Mouse (Mus musculus) kidney, postnatal 14 days (tissue): ENCODE results near the gene Slc4a4.

ENCODE experiments used
- DNase-seq: peaks from one replicate; pipeline ENCODE4 v3.0.0; 2022; ENCODE audit warnings: mixed read lengths

Gene Slc4a4

GRCm38 (mm10) chr5:89198501-89198900 lies 311.9 kb downstream of the Slc4a4 start:
- DNase-seq = no peak

- DNase-seq = no peak
These were observed 323.5 kb downstream of the Slc4a4 start for GRCm38 (mm10) chr5:89209973-89210703.

DNA sequence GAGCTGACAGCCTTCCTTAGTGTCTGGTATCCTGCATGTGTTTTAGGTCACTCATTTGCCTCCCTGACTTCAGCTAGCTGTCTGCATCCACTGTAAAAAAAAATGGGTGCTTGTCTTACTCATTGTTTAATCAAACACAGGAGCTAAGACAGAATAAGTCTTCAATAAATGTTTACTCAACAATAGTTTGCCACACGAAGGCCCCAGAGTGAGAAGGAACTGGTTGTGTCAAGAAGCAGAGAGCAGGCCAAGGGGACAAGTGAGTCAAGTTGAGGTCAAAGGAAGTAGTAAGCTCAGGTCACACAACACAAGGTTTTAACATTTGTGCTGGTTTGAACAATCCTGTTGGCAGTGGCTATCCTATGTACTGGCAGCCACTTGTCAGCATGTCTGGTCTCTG lies 324.4 kb downstream of the Slc4a4 start:
- DNase-seq = no peak

DNA sequence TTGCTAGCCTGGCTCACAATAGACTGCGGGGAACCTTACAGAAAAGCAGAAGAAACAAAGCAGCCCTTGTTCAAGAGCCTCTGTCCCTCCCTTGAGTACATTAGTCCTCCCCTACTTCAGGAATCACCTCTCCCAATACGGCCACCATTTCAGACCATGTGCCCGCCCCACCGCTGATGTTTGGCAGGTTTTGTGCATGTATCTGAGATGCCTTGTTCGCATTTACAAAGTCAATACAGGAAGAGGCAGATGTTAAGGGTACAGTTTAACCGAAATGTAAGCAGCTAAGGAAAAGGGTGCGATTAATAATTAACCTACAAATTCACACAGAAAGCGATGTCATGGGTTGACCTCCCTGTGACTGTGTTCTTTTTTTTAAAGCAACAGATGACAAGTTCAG lies 331.6 kb downstream of the Slc4a4 start:
- DNase-seq = peak; percentile 56

DNA sequence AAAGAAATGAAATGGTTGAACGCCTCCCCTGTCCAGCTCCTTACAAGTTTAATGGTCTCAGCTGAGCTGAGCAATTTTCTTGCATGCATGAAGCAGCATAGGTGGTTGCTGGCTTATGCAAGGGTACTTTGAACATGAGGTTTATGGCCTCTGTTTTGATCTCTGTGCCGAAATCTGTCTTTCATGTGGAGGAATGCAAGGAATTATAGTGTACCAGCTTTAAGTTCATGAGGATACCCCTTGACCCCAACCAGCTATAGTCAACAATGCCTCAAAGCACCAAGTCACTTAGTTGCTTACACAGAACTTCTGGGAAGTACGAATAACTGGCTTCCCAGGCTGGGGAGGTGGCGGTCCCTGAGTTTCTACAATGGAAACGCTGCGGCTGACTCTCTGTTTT lies 332.1 kb downstream of the Slc4a4 start:
- no peak for DNase-seq

DNA sequence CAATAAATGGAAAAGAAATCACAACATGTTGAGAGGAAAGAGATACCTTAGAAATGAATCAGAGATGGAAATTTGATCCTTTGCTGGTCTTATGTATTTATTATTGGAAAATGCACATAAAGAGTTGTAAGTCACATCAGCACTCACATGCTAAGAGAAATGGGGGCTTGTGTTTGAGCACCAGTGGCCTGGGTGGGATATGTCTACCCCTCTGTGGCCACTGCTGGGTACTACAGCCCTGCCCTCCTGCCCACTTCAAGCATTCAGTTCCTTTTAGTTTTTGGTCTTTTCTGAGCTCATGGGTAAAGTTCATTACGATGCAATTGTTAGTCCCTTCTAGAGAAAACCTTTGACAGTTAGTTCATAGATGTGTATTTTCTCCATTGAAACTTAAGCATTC lies 335.0 kb downstream of the Slc4a4 start:
- DNase-seq = peak; percentile 41

DNA sequence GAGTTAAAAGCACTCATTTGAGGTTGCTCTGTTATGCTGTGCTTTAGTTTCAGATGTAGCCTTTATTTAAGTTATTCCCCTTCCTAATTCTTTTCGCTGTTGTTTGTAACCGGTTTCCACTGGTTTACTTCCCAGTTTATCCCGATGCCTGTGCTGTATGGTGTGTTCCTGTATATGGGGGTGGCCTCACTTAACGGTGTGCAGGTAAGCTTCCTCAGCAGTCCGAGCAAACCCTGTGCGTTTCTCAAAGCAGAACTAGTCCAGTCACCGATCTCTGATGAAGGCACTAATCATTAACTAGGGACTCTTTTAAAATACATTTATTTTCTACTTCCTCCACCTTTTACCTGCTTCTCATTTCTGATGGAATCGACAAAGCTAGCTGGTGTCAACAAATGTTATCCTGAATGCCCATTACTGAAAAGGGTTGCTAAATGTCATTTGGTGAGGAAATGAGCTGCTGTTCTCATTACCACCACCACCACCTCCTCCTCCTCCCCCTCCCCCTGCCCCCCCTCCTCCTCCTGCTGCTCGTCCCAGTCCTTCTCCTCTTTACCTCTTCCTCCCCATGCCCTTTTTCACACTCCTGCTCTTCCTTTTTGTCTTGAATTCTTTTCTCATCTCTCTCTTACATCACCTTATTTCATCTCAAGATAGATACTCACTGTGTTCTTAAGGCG lies 336.6 kb downstream of the Slc4a4 start:
- no peak for DNase-seq

- DNase-seq = peak; percentile 44
These were observed 337.2 kb downstream of the Slc4a4 start for GRCm38 (mm10) chr5:89223744-89224368.

- DNase-seq = no peak
These were observed 341.3 kb downstream of the Slc4a4 start for GRCm38 (mm10) chr5:89227948-89228347.

DNA sequence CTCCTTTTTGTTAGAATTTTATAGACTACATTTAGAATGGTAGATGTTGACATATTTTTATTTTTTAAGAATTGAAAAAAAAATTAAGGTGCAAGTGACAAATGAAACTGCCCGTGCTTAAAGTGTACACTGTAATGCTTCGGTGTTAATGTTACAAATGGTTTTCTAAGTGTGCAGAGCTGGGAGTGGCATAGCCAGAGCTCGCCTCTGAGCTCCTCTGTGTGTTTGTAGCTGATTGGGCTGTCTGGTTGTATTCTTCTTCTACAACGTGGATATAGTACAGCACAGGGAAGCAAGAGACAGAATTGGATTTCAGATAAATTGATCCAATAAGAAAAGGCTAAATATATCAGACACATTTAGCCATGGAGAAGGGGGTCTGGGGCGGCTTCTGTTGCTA lies 343.0 kb downstream of the Slc4a4 start:
- DNase-seq = no peak

DNA sequence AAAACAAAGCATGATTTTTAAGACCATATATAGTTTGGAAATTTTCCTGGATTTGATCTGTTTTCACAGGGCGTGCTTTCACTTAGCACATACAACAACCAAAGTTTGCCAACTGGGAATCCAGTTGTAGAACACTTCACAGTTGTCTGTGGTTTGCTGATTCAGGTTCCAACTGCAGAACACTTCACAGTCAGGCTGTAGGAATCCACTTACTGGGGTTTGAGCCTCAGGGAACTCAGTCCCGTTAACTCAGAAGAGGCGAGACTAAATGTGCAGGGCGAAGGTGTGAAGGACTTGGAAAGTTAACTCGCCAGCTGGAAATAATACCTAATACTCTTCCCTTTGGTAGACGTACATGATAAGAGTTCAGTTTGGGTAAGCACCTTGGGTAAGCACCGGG lies 345.7 kb downstream of the Slc4a4 start:
- DNase-seq = no peak

DNA sequence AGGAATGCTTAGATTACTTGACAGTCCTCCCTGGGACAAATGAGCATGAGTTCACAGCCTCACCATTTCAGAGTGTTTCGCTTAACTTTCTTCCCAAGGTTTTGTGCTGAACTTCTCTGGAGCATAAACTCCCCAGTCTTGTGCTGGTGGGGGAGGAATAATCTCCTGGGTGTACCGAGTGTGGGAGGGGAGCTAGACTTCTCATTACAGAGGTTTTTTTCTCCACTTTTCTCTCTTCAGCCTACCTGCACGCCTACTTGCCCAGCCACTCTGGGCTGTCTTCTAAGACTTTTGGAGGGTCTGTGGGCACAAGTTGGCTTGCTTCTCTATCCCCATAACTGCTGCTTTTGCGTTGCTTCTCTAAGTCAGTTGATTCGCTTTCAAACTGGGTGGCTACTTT lies 365.2 kb downstream of the Slc4a4 start:
- no peak for DNase-seq

GRCm38 (mm10) chr5:89259804-89260492 lies 373.3 kb downstream of the Slc4a4 start:
- DNase-seq = peak; percentile 32

DNA sequence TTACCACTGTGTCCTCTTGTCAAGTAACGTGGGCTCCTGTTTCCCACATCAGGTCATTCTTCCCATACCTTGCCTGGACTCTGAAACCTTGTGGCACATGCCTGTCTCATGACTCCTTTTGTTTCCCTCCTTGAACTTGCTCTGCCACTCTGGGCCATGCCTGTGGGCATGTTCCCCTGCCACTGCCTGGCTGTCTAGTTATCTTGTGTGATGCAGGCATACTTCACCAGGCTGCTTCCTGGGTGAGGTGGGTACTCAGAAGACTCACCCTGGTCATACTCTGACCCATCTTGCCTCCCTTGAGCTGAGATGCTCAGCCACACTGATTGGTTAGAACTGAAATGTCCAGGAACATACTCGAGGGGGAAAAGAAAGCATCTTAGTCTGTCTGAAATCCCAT lies 390.4 kb downstream of the Slc4a4 start:
- DNase-seq = no peak

GRCm38 (mm10) chr5:89277616-89278015 lies 391.0 kb downstream of the Slc4a4 start:
- peak; percentile 65 for DNase-seq

DNA sequence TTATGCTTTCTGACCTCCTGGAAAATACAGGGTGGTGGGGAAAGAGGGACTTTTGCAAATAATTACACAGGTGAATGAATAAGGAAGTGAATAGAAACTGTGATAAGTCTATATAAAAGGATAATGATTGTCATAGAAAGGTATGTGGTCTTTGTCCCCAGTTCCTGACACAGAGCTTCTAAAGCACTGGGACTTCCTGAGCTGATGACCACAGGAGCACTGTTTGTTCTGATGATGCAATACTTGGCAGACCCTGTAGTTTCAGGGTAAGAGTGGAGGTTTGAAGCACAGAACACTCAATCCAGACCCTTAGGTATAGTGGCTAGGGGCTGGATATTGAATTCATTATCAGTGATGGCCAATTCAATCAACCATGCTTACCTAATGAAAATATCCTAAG lies 391.7 kb downstream of the Slc4a4 start:
- no peak for DNase-seq

DNA sequence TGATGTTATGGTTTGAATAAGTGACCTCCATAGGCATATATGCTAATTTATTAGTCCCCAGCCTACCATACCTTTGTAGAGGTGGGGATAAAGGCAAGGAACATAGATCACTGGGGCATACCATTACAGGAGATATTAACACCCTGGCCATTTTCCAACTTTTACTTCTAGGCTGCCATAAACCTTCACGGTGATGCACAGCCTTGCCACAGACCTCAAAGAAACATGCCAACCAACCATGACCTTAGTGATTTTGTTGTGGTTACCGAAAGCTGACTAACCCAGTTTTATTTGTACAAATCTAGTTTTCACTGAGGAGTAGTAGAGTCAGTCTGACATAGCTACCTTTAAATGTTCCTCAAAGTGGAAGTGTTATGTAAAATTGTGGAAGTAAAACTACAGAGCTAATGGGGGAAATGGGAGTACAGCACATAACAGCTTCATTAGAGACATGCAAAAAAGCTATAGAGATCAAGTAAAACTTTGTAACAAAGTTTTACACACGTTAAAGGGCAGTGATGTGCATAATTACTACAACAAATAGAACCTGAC lies 393.8 kb downstream of the Slc4a4 start:
- no peak for DNase-seq
